31 mouse cellular contexts compared by ENCODE assay signal in the genomic region with DNA sequence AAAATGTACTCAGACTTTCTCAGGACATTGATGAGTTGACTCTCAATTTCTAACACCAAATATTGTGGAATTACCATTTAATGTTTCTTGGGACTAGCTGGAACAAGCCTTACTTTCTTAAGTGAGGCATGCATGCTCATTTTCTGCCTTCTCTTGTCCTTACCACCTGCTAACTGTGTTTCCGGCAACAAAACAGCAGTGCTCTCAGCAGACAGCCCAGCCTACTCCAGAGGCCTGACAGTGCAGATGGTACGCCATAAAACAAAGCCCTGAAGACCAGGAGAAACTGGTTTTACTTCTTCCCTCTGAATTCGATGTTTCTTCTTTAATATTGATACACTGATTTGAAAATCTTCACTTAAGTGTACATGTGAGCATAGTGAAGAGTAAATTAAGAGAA. TPM values are rescaled to one million over a fixed set of nuclear protein-coding genes. Genes with fewer than 3 reads are reported as not detected.
A peak's percentile ranks its signal among the peaks of the same experiment; 100 is the strongest.
DNase-seq lines count a peak whose midpoint lies in the region; ATAC-seq lines count a peak whose summit lies in the region.
"Had no signal": no experiment of that assay in that cellular context is flagged by ENCODE, and none has a peak within 500 bp of the region (broad histone marks: within the 10 kb centered on the region; RNA-seq: fewer than 3 reads in every experiment).

No protein-coding gene starts in this region.

- H3K27ac ChIP-seq in embryonic facial prominence, embryonic 14.5 days (replicated peaks; ENCODE audit: low read depth, low read length), result no peak overlapping the region
- H3K27ac ChIP-seq in embryonic facial prominence, embryonic 10.5 days (replicated peaks), result no peak overlapping the region
- no peak overlapping the region for H3K27ac ChIP-seq in hindbrain, embryonic 11.5 days (ENCODE audit: low read depth, low read length)
- no peak overlapping the region for H3K27ac ChIP-seq in hindbrain, embryonic 13.5 days
- H3K27ac ChIP-seq: embryonic facial prominence, embryonic 13.5 days; forebrain, embryonic 10.5 days; heart, adult 2 months; heart, embryonic 10.5 days; heart, embryonic 13.5 days; hindbrain, embryonic 12.5 days had no signal

- 54% methylated on average over 3 of the region's 3 CpGs for WGBS in embryonic facial prominence, embryonic 14.5 days
- WGBS in embryonic facial prominence, embryonic 10.5 days, result 60% methylated on average over 3 of the region's 3 CpGs
- WGBS in hindbrain, embryonic 11.5 days, result 69% methylated on average over 3 of the region's 3 CpGs
- 50% methylated on average over 3 of the region's 3 CpGs for WGBS in hindbrain, embryonic 13.5 days

- no peaks in the 10 kb centered on the region for H3K36me3 ChIP-seq in embryonic facial prominence, embryonic 14.5 days (ENCODE audit: control insufficient read depth, insufficient read depth, low read length)
- H3K36me3 ChIP-seq in embryonic facial prominence, embryonic 10.5 days (replicated peaks), result no peaks in the 10 kb centered on the region
- no peaks in the 10 kb centered on the region for H3K36me3 ChIP-seq in hindbrain, embryonic 11.5 days (ENCODE audit: control insufficient read depth, insufficient read depth, low read length)
- H3K36me3 ChIP-seq in hindbrain, embryonic 13.5 days, result no peaks in the 10 kb centered on the region
- H3K36me3 ChIP-seq: embryonic facial prominence, embryonic 13.5 days; forebrain, embryonic 10.5 days; G1E; heart, embryonic 10.5 days; heart, embryonic 13.5 days; hindbrain, embryonic 12.5 days had no signal

- H3K9ac ChIP-seq in embryonic facial prominence, embryonic 14.5 days (ENCODE audit: low read depth, low read length), result no peak overlapping the region
- no peak overlapping the region for H3K9ac ChIP-seq in hindbrain, embryonic 11.5 days (ENCODE audit: low read depth, low read length)
- no peak overlapping the region for H3K9ac ChIP-seq in hindbrain, embryonic 13.5 days
- H3K9ac ChIP-seq: embryonic facial prominence, embryonic 13.5 days; forebrain, postnatal 0 days; heart, embryonic 13.5 days; hindbrain, embryonic 12.5 days had no signal

- no peak overlapping the region for H3K4me2 ChIP-seq in embryonic facial prominence, embryonic 14.5 days (ENCODE audit: low read depth, low read length)
- H3K4me2 ChIP-seq in hindbrain, embryonic 11.5 days (replicated peaks; ENCODE audit: low read depth, low read length), result no peak overlapping the region
- H3K4me2 ChIP-seq in hindbrain, embryonic 13.5 days, result no peak overlapping the region
- H3K4me2 ChIP-seq: embryonic facial prominence, embryonic 13.5 days; heart, embryonic 13.5 days; hindbrain, embryonic 12.5 days had no signal

- H3K4me3 ChIP-seq in embryonic facial prominence, embryonic 14.5 days (ENCODE audit: low read depth, low read length), result no peak overlapping the region
- H3K4me3 ChIP-seq in embryonic facial prominence, embryonic 10.5 days, result no peak overlapping the region
- H3K4me3 ChIP-seq in hindbrain, embryonic 11.5 days (ENCODE audit: low read depth, low read length), result no peak overlapping the region
- H3K4me3 ChIP-seq in hindbrain, embryonic 13.5 days, result no peak overlapping the region
- H3K4me3 ChIP-seq: embryonic facial prominence, embryonic 13.5 days; forebrain, embryonic 10.5 days; heart, adult 2 months; heart, embryonic 10.5 days; heart, embryonic 13.5 days; hindbrain, embryonic 12.5 days had no signal

- H3K4me1 ChIP-seq in embryonic facial prominence, embryonic 14.5 days (ENCODE audit: control insufficient read depth, insufficient read depth, low read length), result no peaks in the 10 kb centered on the region
- no peaks in the 10 kb centered on the region for H3K4me1 ChIP-seq in embryonic facial prominence, embryonic 10.5 days
- H3K4me1 ChIP-seq in hindbrain, embryonic 11.5 days (replicated peaks; ENCODE audit: control insufficient read depth, insufficient read depth, low read length), result no peaks in the 10 kb centered on the region
- H3K4me1 ChIP-seq in hindbrain, embryonic 13.5 days (replicated peaks), result no peaks in the 10 kb centered on the region
- H3K4me1 ChIP-seq: embryonic facial prominence, embryonic 13.5 days; forebrain, embryonic 10.5 days; heart, embryonic 10.5 days; heart, embryonic 13.5 days; hindbrain, embryonic 12.5 days had no signal

- H3K27me3 ChIP-seq in embryonic facial prominence, embryonic 14.5 days (replicated peaks; ENCODE audit: control insufficient read depth, insufficient read depth, low read length), result no peaks in the 10 kb centered on the region
- H3K27me3 ChIP-seq in embryonic facial prominence, embryonic 10.5 days (replicated peaks; ENCODE audit: low read depth, poor library complexity, severe bottlenecking), result no peaks in the 10 kb centered on the region
- H3K27me3 ChIP-seq in hindbrain, embryonic 11.5 days (ENCODE audit: control insufficient read depth, insufficient read depth, low read length), result no peaks in the 10 kb centered on the region
- H3K27me3 ChIP-seq in hindbrain, embryonic 13.5 days, result no peaks in the 10 kb centered on the region
- H3K27me3 ChIP-seq: CH12.LX; embryonic facial prominence, embryonic 13.5 days; heart, embryonic 13.5 days; hindbrain, embryonic 12.5 days; Patski had no signal

- ATAC-seq in embryonic facial prominence, embryonic 14.5 days (ENCODE audit: low read depth), result no peak
- ATAC-seq in hindbrain, embryonic 11.5 days (ENCODE audit: low FRiP score), result 0 out of 2 replicates have a peak, but pooled peaks have one; percentile 31
- ATAC-seq in hindbrain, embryonic 13.5 days (ENCODE audit: low FRiP score), result no peak
- ATAC-seq: forebrain, postnatal 0 days; intestine, postnatal 0 days; Patski had no signal

- H3K9me3 ChIP-seq in embryonic facial prominence, embryonic 14.5 days (ENCODE audit: control insufficient read depth, low read length), result no peaks in the 10 kb centered on the region
- H3K9me3 ChIP-seq in embryonic facial prominence, embryonic 10.5 days, result no peaks in the 10 kb centered on the region
- no peaks in the 10 kb centered on the region for H3K9me3 ChIP-seq in hindbrain, embryonic 11.5 days (ENCODE audit: control insufficient read depth, low read length)
- H3K9me3 ChIP-seq in hindbrain, embryonic 13.5 days, result no peaks in the 10 kb centered on the region
- H3K9me3 ChIP-seq: embryonic facial prominence, embryonic 13.5 days; forebrain, embryonic 10.5 days; heart, embryonic 10.5 days; heart, embryonic 13.5 days; hindbrain, embryonic 12.5 days had no signal

- peak; percentile 2 for DNase-seq in embryonic facial prominence, embryonic 14.5 days (ENCODE audit: low spot score)
- DNase-seq in embryonic facial prominence, embryonic 10.5 days (ENCODE audit: low spot score), result no peak
- no peak for DNase-seq in hindbrain, embryonic 11.5 days (ENCODE audit: low spot score)
- DNase-seq in forelimb bud, embryonic 11.5 days (ENCODE audit: low read depth, low spot score), result peak; percentile 2
- DNase-seq in retina, postnatal 1 day, result peak; percentile 5
- DNase-seq in heart, adult 18-20 months, result no peak
- DNase-seq: adrenal gland, postnatal 10 days; adrenal gland, postnatal 36 days; B cell, adult 2 months; cerebellum, adult 11 months; cerebellum, adult 2 months; cerebellum, postnatal 10 days; cerebellum, postnatal 36 days; forebrain, postnatal 0 days; gastrocnemius, postnatal 25 days; heart, adult 2 months; heart, postnatal 14 days; heart, postnatal 4 days; kidney, adult 2 months had no signal

RNA-seq across cellular contexts. Expression of a gene that starts 39.0 kb away (rescaled TPM):
- 5.3 and 7.7 TPM in 2 replicates for polyA plus RNA-seq in embryonic facial prominence, embryonic 14.5 days (2014; fragmentation: Nextera tagmentation; extraction: Ambion mirVana)
- 4.3 TPM in 2 replicates for polyA plus RNA-seq in embryonic facial prominence, embryonic 10.5 days (2016; fragmentation: Nextera tagmentation; extraction: Ambion mirVana)
- 20.1 and 29.1 TPM in 2 replicates for polyA plus RNA-seq in hindbrain, embryonic 11.5 days (2014; fragmentation: Nextera tagmentation; extraction: Ambion mirVana)
- 72.8 and 74.8 TPM in 2 replicates for polyA plus RNA-seq in hindbrain, embryonic 13.5 days (2015; fragmentation: Nextera tagmentation; extraction: Ambion mirVana)
- under 1 TPM in 1 of 2 experiments, not detected in 1; 0.05 TPM for total RNA-seq in heart, adult 18-20 months (2021)
- total RNA-seq: CH12.LX; gastrocnemius, adult 8-10 months had no signal
- polyA plus RNA-seq: G1E; gonadal fat pad, adult 2 months; Patski had no signal

Comparison
In these comparisons a context has a peak if more than half of its experiments do, and no peak if none do; other contexts are left out.
1. DNase-seq: peak in embryonic facial prominence, embryonic 14.5 days (single experiment), forelimb bud, embryonic 11.5 days (single experiment) and retina, postnatal 1 day (single experiment); none in embryonic facial prominence, embryonic 10.5 days (single experiment), hindbrain, embryonic 11.5 days (single experiment) and heart, adult 18-20 months (0 of 2).